Mouse (Mus musculus): ENCODE measurements at regions not wholly inside any gene's neighbourhood (a gene's known extent, or its start where the extent isn't known, plus 50 kb on each side); places are given as distances from the start of the nearest gene placed in this dataset.

GRCm38 (mm10) chr12:92251962-92252361 is 403.0 kb upstream of the Sel1l start:
- no peaks in the 10 kb centered on the region for H3K36me3 ChIP-seq
- H3K27ac ChIP-seq = no peak overlapping the region
- H3K4me2 ChIP-seq (replicated peaks) = no peak overlapping the region
- ATAC-seq (ENCODE audit: low FRiP score, low read depth) = no peak
- no peak overlapping the region for H3K9ac ChIP-seq
- no peaks in the 10 kb centered on the region for H3K9me3 ChIP-seq
- no peak overlapping the region for H3K4me3 ChIP-seq
- H3K27me3 ChIP-seq (replicated peaks) = no peaks in the 10 kb centered on the region
- peaks cover 5% of the 10 kb centered on the region; the same call in 1 of the 2 replicates for H3K4me1 ChIP-seq
- 34% methylated on average over 4 of the region's 4 CpGs for WGBS

GRCm38 (mm10) chr12:92246790-92247451 is 398.0 kb upstream of the Sel1l start:
- H3K27me3 ChIP-seq (replicated peaks) = no peaks in the 10 kb centered on the region
- no peaks in the 10 kb centered on the region for H3K36me3 ChIP-seq
- ATAC-seq (ENCODE audit: low FRiP score, low read depth) = peak; percentile 95
- no peak overlapping the region for H3K9ac ChIP-seq
- peaks cover 5% of the 10 kb centered on the region; the same call in 1 of the 2 replicates for H3K4me1 ChIP-seq
- H3K4me2 ChIP-seq (replicated peaks) = no peak overlapping the region
- H3K27ac ChIP-seq = no peak overlapping the region
- WGBS = 23% methylated on average over 6 of the region's 6 CpGs
- no peak overlapping the region for H3K4me3 ChIP-seq
- H3K9me3 ChIP-seq = no peaks in the 10 kb centered on the region

GRCm38 (mm10) chr12:92239956-92240699 is 391.2 kb upstream of the Sel1l start:
- Histone ChIP-seq H3K27me3 (replicated peaks) (no peaks in the 10 kb centered on the region), H3K27ac (no peak overlapping the region), H3K9ac (no peak overlapping the region)

GRCm38 (mm10) chr12:92233650-92234408 is 384.9 kb upstream of the Sel1l start:
- 86% methylated on average over 3 of the region's 3 CpGs for WGBS
- no peak for ATAC-seq (ENCODE audit: low FRiP score, low read depth)
- H3K4me2 ChIP-seq (replicated peaks) = no peak overlapping the region
- no peaks in the 10 kb centered on the region for H3K4me1 ChIP-seq
- no peaks in the 10 kb centered on the region for H3K36me3 ChIP-seq
- H3K27me3 ChIP-seq (replicated peaks) = no peaks in the 10 kb centered on the region
- no peaks in the 10 kb centered on the region for H3K9me3 ChIP-seq
- H3K4me3 ChIP-seq = no peak overlapping the region
- no peak overlapping the region for H3K9ac ChIP-seq
- H3K27ac ChIP-seq = no peak overlapping the region

More at GRCm38 (mm10) chr12:92239956-92240699, 391.2 kb upstream of the Sel1l start:
- H3K9me3 ChIP-seq = no peaks in the 10 kb centered on the region
- H3K4me2 ChIP-seq (replicated peaks) = no peak overlapping the region
- WGBS = 77% methylated on average over 5 of the region's 5 CpGs
- H3K4me3 ChIP-seq = no peak overlapping the region
- H3K36me3 ChIP-seq = no peaks in the 10 kb centered on the region
- H3K4me1 ChIP-seq = no peaks in the 10 kb centered on the region
- ATAC-seq (ENCODE audit: low FRiP score, low read depth) = peak; percentile 44; the same call in 1 of the 2 replicates

- Histone ChIP-seq H3K4me3 (no peak overlapping the region), H3K4me2 (replicated peaks) (no peak overlapping the region), H3K9me3 (no peaks in the 10 kb centered on the region), H3K9ac (no peak overlapping the region), H3K4me1 (no peaks in the 10 kb centered on the region), H3K36me3 (no peaks in the 10 kb centered on the region), H3K27ac (no peak overlapping the region), H3K27me3 (replicated peaks) (no peaks in the 10 kb centered on the region)
- 79% methylated on average over 4 of the region's 4 CpGs for whole genome bisulfite sequencing
- ATAC-seq (ENCODE audit: low FRiP score, low read depth) = no peak
Observed at GRCm38 (mm10) chr12:92228585-92228984, 379.6 kb upstream of the Sel1l start.

GRCm38 (mm10) chr12:92203351-92203750 is 354.4 kb upstream of the Sel1l start:
- no peaks in the 10 kb centered on the region for H3K36me3 ChIP-seq
- H3K27me3 ChIP-seq (replicated peaks) = no peaks in the 10 kb centered on the region
- no peak for ATAC-seq (ENCODE audit: low FRiP score, low read depth)
- WGBS = 90% methylated on average over 4 of the region's 4 CpGs
- H3K9ac ChIP-seq = no peak overlapping the region
- no peak overlapping the region for H3K4me3 ChIP-seq
- no peaks in the 10 kb centered on the region for H3K9me3 ChIP-seq
- no peak overlapping the region for H3K27ac ChIP-seq
- no peaks in the 10 kb centered on the region for H3K4me1 ChIP-seq
- H3K4me2 ChIP-seq (replicated peaks) = no peak overlapping the region

GRCm38 (mm10) chr12:92200602-92201001 is 351.6 kb upstream of the Sel1l start:
- H3K4me3 ChIP-seq = no peak overlapping the region
- no peaks in the 10 kb centered on the region for H3K27me3 ChIP-seq (replicated peaks)
- H3K27ac ChIP-seq = no peak overlapping the region
- no peaks in the 10 kb centered on the region for H3K4me1 ChIP-seq
- no peaks in the 10 kb centered on the region for H3K36me3 ChIP-seq
- H3K9ac ChIP-seq = no peak overlapping the region
- 79% methylated on average over 1 of the region's 1 CpGs for WGBS
- H3K9me3 ChIP-seq = no peaks in the 10 kb centered on the region
- H3K4me2 ChIP-seq (replicated peaks) = no peak overlapping the region
- no peak for ATAC-seq (ENCODE audit: low FRiP score, low read depth)

GRCm38 (mm10) chr12:92198738-92199477 is 350.0 kb upstream of the Sel1l start:
- H3K4me1 ChIP-seq = no peaks in the 10 kb centered on the region
- H3K27ac ChIP-seq = no peak overlapping the region
- no peaks in the 10 kb centered on the region for H3K36me3 ChIP-seq
- 61% methylated on average over 5 of the region's 5 CpGs for WGBS
- H3K27me3 ChIP-seq (replicated peaks) = no peaks in the 10 kb centered on the region
- no peaks in the 10 kb centered on the region for H3K9me3 ChIP-seq
- no peak for ATAC-seq (ENCODE audit: low FRiP score, low read depth)
- no peak overlapping the region for H3K4me3 ChIP-seq
- no peak overlapping the region for H3K9ac ChIP-seq
- no peak overlapping the region for H3K4me2 ChIP-seq (replicated peaks)

GRCm38 (mm10) chr12:92193934-92194685 is 345.2 kb upstream of the Sel1l start:
- Histone ChIP-seq H3K9ac (no peak overlapping the region), H3K4me3 (no peak overlapping the region), H3K27ac (no peak overlapping the region), H3K4me1 (no peaks in the 10 kb centered on the region), H3K36me3 (no peaks in the 10 kb centered on the region), H3K27me3 (replicated peaks) (no peaks in the 10 kb centered on the region), H3K4me2 (replicated peaks) (no peak overlapping the region), H3K9me3 (no peaks in the 10 kb centered on the region)
- WGBS = 79% methylated on average over 6 of the region's 6 CpGs
- no peak for ATAC-seq (ENCODE audit: low FRiP score, low read depth)

GRCm38 (mm10) chr12:92193199-92193933 is 344.4 kb upstream of the Sel1l start:
- WGBS = 62% methylated on average over 8 of the region's 8 CpGs
- no peaks in the 10 kb centered on the region for H3K36me3 ChIP-seq
- H3K9me3 ChIP-seq = no peaks in the 10 kb centered on the region
- H3K4me3 ChIP-seq = no peak overlapping the region
- H3K27ac ChIP-seq = no peak overlapping the region
- H3K4me1 ChIP-seq = no peaks in the 10 kb centered on the region
- H3K27me3 ChIP-seq (replicated peaks) = no peaks in the 10 kb centered on the region
- no peak overlapping the region for H3K4me2 ChIP-seq (replicated peaks)
- no peak for ATAC-seq (ENCODE audit: low FRiP score, low read depth)
- no peak overlapping the region for H3K9ac ChIP-seq

GRCm38 (mm10) chr12:92189022-92189421 is 340.1 kb upstream of the Sel1l start:
- Histone ChIP-seq H3K9ac (no peak overlapping the region), H3K4me3 (no peak overlapping the region), H3K9me3 (no peaks in the 10 kb centered on the region), H3K27ac (no peak overlapping the region), H3K27me3 (replicated peaks) (no peaks in the 10 kb centered on the region), H3K36me3 (no peaks in the 10 kb centered on the region), H3K4me1 (no peaks in the 10 kb centered on the region), H3K4me2 (replicated peaks) (no peak overlapping the region)
- ATAC-seq (ENCODE audit: low FRiP score, low read depth) = no peak
